Mouse (Mus musculus): ENCODE results near the gene Cir1.

DNA sequence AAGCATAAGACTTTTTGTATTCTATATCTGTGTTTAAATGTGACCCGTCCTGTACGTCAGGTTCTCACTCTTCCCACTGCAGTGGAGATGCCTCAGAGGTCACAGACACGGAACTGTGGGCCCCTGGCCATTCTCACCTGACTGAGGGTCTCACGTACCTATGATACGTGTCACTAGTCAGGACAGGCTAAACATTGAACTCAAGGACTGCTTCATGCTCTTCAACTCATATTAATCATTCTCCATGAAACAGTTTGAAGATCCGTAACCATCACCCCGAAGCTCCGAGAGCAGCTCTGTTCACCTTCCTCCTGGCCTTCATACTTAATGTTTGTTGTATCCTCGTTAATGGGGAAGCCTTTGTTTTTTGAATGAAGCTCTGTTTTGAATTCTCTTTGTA is 4.9 kb upstream of the Cir1 start:
- no peak for TF ChIP-seq POLR2AphosphoS2 (IDR thresholded peaks at IDR 0.05; ENCODE audit: insufficient read length, low read depth)
- TF ChIP-seq USF1 (IDR thresholded peaks at IDR 0.05; ENCODE audit: low read depth): no peak
- TF ChIP-seq POLR2A (IDR thresholded peaks at IDR 0.05; ENCODE audit: insufficient read length, low read depth): no peak
- TF ChIP-seq MAX (IDR thresholded peaks at IDR 0.05; ENCODE audit: low read depth): no peak
- no peak for TF ChIP-seq E2F4 (IDR thresholded peaks at IDR 0.05; ENCODE audit: insufficient read depth)
